Mouse (Mus musculus) erythroid progenitor cell, adult 5-6 weeks (primary cell): ENCODE measurements around the gene Itga3. TPM values are rescaled to one million over a fixed set of nuclear protein-coding genes. Genes with fewer than 3 reads are reported as not detected.
A peak's percentile ranks its signal among the peaks of the same experiment; 100 is the strongest.

Experiments used
- ATAC-seq: replicated peaks from 2 replicates; pipeline ENCODE4 v1.8.0; 2016; ENCODE audit warnings: moderate number of reproducible peaks, mild to moderate bottlenecking, moderate TSS enrichment, inconsistent platforms; ENCODE audit not compliant: poor library complexity, low FRiP score, severe bottlenecking
- total RNA-seq, 2 experiments: library from RNA; stranded (forward) in 1 of 2; stranded (reverse) in 1 of 2; fragments of 150-400 nt in 1 of 2; fragments of 186-747, 209-891 nt in 1 of 2; gene quantifications; 2 replicates each; pipeline versions ENCODE4 v1.2.3 to v1.2.4; 2015 to 2017; ENCODE audit warnings: low replicate concordance in 2 of 2

The Itga3 gene
- total RNA-seq, 2 experiments from 2014 or later, result not detected

DNA sequence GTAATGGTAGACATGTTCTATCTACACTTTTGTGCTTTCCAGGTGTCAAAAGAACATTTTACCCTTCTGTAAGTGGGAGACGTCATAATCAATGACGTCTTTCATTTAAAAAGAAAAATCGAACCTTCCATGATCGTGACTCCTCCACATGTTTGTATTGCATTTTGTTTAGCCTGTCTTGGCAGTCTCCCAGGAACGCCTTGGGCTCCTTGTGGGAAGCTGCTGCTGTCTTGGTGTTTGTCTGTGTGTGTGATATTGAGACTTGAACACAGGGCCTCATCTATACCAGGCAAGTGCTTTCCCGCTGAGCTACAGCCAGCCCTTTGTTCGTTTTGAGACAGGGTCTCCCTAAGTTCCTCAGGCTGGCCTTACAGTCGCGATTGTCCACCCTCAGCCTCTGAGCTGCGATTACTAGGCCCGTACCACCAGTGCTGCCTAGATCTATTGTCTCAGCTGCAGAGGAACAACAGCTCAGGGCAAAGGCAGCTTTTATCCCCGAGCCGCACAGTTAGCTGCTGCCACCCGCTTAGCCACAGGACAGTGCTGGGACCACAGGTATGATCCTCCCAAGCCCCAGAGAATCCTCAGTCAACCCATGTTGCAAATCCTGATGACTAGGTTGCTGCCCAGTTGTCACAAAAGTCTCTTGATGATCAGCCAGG, 38.3 kb downstream of the Itga3 start:
- ATAC-seq, result no peak

DNA sequence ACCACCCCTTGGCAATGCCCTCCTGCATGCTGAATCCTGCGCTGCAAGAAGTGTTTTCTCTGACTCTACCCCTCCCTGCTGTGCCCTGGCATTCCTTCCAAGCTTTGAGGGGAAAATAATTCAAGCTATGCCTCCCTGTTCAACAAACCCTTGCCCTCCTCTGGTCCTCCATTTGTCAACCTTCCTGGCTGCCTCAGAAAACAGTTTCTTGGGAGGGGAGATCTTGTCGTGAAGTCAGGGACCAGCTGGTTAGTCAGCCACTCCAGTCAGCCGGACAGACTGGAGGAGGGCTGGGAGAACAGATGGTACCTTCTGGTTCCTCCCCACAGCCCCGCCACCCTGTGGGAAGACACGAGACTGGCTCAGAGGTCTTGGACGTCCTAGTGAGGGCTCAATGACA, 39.3 kb downstream of the Itga3 start:
- ATAC-seq, result no peak

DNA sequence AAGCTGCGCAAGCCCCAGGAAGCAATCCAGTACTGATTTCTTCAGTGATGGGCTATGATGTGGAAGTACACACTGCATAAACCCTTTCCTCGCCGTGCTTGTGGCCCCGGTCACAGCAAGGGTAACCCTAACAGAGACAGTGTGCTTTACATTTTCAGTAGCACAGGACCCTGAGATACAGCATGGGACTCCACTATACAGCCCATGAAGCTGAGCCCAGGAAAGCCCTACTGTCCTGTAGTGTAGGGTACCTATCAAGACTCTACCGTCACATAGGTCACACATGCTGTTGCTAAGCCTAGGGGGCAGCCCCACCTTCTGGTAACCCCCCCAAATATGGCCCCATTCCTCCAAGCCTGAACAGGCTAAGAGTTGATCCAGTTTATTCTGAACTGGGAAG, 40.1 kb downstream of the Itga3 start:
- no peak for ATAC-seq

DNA sequence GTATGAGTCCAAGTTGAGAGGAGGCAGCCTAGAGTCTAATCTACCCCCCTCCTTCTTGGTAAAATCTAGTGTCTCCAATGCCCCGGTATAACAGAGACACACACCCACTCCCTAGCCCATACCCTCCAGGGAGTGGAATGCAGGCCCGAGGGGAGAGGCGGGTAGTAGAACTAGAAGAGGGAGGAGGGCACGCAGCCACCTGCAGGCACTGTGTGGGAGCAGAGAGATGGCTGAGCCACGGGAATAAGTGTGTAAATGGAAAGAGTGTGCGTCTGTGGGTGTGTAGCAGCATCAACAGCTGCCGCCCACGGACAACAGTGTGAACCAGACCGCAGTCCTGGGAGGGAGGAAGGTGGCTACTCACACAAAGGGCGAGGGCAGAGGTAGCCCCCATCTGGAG, 41.7 kb downstream of the Itga3 start:
- no peak for ATAC-seq

DNA sequence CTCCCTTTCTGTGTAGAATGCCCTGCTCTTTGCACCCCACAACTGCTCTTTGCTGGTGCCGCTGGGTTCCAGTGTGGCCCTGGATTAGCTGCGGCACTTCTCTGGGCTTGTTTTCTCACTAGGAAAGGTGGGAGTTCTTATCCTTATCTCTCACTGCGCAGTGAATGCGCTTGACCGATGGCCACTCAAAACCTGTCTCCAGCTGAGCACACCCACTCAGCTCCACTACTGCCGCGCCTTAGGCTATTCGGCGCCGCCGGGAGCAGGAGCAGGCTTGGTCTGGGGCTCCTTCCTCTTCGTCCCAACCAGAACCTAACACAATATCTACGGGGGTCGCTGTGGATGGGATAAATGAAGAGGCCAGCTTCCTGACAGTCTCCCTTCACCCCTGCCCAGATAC, 43.0 kb downstream of the Itga3 start:
- no peak for ATAC-seq

DNA sequence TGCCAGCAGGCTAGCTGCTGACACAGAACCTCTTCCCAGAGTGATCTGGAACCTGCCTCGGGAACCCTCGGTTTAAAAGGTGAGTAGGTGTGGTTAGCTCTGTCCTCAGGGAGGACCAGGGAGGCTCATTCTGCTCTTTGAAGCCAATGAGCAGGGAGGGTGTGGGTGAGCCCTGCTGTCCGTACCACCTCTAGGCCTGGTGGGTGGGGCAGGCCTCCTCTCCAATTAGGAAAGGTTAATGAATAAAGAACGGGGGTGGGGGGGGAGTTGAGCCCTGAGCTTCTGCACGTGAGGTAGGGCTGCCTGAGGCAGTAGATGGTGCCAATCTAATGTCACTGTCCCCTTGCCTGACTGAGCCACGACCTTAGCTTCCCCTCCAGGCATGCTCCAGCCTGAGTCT, 43.7 kb downstream of the Itga3 start:
- ATAC-seq, result no peak

DNA sequence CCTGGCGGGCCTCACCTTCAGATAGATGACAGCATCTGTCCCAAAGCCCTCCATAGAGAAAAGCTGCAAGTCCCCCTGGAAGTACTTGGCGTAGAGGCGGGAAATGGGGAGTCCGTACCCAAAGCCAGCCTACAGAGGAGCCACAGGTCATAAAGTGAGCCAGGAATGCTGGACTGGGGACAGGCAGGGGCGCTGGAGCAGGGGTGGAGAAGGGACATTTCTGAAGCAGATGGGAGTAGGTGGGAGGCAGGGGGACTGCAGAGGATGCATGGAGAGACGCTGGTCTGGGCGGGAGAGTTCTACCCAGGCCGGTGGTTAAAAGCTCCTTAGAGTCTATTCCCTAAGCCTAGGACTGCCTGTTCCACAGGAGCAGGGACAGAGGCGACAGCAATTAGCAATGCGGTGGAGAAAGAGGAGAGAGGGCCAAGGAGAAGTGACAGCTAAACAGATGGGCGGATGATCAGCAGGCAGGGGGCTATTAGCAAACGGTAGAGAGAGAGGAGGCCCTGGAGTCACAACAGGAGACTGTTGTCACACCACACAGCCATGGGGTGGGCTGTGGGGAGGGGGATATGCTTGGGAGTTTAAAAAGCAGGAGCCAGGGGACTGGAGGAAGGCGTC, 48.6 kb downstream of the Itga3 start:
- no peak for ATAC-seq

DNA sequence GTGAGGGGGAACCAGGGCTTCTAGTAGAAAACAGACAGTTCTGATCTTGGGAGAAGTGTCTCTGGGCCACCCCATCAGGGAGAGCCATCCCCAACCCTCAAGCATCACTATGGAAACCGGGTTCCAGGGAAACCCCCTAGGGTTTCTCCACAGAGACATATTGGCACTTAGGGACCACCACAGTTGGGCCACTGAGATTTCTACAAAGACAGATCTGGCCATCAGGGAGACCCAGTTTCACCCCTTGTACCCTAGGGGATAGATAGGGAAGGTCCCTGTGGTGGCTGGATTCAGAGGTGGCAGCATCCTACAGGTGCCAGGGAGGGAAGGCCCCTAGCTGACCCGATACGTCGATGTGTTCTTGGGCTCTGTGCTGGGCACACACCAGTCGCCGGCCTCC, 49.8 kb downstream of the Itga3 start:
- ATAC-seq, result no peak

DNA sequence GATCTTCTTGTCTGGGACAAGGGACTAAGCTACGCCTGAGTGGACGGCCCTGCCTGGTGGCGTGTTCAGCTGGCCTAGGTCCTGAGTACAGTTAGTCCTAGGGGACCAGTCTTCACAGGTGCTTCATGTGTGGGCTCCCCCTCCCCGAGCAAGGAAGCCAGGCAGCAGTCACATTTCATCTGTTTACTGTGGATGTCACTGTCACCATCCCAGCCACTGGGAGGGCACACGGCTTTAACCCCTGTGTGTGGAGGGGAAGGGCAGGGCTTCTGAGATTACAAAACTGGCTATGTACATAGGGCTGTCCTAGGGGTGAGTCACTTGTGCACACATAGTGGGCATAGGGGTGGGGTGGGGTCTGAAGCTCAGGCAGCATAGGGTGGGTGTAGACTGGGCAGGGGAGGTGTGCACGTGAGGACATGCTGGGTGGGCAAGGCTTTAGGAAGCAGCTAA, 50.5 kb downstream of the Itga3 start:
- no peak for ATAC-seq

DNA sequence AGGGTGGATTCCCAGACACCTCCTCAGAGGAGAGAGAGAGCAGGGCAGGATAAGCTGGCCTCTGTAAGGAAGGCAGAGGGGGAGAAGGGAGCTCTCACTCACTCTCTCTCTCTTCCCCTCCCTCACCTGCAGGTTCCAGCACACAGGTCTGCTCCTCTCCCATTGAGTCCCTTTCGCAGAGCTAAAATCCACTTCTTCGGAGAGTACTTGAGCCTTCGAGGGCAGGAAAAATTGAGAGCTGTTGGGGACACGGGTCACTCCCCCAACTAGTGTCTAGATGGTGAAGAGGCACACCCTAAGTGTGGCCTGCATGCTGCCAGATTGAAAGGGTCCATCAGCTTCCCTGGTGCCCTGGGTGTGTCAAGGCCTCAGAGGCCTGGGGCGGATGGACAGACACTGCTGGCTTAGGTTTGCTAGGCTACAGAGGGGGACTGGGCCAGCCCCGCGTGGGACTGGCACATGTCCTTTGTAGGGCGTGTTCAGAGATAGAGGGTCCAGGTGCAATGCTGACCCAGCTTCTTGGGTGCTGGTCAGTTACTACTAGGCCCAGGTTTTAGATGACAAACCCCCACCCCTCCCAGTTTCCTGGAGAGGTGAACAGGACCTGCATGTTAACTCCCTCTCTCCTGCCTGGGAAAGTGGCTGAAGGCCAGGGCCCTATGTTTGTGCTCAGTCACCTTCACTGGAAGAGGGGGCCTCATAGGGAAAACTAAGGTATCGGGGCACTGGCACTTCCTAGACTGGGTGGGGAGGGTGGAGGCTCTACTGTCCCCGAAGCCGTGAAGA, 51.2 kb downstream of the Itga3 start:
- ATAC-seq, result no peak

DNA sequence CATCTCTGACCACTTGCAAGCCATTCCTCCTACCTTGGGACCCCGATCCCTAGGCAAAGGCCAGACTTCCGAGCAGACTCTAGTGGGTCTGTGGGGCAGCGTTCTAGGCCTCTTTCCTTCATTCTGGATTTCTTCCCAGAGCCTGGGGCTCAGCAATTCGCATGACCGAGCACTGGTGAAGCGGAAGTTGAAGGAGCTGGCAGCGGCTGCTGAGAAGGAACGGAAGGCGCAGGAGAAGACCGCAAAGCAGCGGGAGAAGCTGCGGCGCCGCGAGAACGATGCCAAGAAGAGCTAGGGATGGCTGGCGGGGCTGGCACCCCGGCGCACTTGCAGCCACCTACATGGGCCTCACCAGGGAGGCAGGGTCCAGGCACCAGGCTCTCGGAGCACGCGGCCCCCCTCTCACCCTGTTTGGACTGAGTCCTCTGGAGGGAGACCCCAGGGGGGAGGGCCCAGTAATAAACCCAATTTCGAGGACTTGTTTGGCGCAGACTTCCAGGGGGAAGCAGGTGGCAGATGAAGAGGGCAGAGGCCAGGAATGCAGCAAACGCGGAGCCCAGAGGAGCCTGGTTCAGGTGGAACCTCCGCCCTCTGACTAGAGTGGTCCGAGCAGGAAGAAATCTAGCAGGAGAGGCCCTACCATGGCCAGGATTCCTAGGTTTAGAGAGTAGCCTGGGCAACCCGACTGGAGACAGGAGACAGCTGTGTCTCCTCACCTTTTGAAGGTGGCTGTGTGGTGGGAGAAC, 52.0 kb downstream of the Itga3 start:
- no peak for ATAC-seq

DNA sequence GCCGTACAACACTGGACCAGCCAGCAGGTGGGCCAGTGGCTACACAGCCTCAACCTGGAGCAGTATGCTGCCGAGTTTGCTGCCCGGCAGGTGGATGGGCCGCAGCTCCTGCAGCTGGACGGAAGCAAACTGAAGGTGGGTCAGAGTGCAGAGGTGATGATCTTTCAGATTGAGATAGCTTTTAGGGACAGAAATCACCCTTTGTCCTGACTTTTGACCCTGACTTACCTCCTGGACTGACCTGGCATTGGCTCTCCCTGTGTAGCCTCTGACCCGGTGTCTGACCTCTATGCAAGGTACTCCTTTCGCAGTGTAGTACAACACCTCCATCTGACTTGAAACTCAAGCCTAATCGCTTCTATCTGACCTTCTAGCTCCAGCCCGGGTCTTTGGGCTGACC, 53.1 kb downstream of the Itga3 start:
- ATAC-seq, result no peak

DNA sequence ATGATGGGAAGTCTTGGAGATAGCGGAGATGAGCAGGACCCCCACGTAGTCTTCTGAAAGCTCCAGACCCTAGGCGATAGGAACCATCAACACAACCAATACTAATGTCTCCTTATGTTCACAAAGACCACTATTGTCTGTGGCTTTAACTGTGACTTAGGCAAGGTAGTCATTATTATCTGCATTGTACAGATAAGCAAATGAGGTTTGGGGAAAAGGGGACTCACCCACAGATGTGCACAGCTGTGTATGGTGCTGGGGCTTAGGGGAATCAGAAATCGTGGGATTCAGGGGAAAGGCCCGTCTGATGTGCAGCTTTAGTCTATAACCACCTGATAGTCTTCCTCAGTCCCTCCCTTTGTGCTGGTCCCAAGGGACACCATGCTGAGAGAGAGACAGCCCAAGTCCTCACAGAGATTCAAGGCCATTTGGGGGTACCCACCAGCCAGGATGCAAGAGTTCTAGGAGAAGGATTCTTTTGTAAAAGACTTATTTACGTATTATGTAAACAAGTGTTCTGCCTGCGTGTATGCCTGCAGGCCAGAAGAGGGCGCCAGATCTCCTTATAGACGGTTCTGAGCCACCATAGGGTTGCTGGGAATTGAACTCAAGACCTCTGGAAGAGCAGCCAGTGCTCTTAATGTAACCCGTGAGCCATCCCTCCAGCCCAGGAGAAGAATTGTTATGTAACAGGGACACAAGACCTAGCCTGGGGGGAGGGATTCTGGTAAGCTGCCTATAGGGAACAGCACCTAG, 54.2 kb downstream of the Itga3 start:
- ATAC-seq, result no peak

DNA sequence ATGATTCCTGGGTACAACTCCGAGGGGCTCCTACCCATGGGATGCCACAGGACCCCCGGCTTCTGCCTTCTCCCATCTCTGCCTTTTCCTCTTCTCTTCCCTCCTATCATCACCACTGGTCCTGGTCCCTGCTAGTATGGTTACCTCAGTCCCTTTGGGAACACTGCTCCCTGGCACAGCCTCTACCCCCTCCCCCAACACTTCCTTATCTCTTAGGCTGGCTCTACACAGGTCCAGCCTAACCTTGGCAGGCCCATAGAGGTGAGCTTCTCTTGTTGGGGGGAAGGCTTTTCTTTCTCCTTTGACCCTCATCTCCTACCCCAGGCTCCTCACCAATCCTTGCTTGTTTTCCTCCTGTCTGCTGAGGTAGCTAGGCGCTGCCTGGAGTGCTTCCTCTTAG, 61.1 kb downstream of the Itga3 start:
- ATAC-seq, result no peak

DNA sequence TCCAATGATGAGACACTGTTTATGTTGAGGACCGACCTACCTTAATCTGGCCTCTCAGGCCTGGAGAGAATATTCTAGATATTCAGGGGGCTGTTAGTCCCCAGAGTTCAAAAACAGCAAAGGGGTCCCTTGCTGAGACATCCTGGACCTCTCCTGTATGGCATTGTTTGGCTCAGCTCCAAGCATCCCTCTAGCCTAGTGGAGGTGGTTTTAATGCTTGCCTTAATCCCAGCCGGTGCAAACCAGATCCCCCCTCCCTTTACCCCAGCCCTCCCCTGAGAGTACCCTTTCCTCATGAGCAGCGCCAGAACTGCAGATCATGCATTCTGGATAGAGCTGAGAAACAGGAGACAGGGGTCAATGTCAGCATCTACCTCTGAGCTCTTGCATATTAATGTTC, 64.1 kb downstream of the Itga3 start:
- no peak for ATAC-seq

DNA sequence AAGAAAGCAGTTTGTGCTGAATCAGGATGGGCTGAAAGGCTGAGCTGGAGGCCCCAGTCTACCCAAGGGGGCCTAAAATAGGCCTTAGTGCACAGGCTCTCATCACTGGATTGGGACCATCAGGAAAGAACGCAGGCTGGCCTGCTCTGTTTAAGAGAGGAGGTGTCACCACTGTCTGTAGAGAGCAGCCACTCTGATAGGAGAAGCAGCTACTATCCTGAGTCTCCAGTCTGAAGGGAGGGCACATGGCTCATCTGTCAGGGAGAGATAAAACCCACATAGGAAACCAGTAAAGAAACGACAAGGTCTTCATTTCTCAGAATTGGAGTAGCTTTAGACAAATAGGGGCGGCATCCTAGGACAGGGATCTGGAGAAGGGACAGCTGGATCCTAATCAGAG, 64.5 kb downstream of the Itga3 start:
- peak; percentile 80 for ATAC-seq

DNA sequence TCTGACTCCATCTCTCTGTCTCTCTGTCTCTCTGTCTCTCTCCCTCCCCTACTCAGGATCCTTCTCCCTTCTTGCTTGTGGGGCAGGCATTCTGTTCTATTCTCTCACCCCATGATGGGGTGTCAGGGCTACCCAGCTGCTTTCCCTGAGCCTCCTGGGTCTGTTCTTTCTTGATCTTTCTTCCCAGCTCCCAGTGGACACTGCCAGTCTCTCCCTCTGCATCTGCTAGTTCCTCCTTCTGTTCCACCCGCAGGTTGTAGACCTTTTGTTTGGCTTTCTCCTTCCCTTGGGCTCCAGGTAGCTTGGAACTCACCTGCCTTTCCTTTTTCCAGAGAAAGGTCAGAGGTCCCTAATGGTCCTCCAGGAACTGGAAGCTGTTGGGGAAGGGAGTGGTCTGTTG, 65.2 kb downstream of the Itga3 start:
- 0 out of 2 replicates have a peak, but pooled peaks have one; percentile 1 for ATAC-seq

DNA sequence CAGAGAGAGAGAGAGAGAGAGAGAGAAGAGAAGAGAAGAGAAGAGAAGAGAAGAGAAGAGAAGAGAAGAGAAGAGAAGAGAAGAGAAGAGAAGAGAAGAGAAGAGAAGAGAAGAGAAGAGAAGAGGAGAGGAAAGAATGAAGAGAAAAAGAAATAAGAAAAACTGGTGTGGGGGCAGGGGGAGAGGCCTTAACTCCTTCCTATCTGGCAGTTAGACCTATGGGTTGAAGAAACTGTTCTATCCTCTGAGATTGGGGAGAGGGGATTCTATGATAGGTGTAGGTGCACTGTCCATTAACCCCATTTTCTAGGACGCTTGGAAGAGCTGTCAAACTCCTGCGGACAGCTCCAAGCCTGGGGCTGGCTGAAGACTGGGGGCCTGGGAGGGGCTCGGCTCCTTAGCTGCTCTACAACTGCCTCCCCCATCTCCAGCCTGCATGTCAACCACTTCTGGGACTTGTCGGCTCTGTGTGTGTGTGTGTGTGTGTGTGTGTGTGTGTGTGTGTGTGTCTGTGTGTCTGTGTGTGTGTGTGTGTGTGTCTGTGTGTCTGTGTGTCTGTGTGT, 65.7 kb downstream of the Itga3 start:
- peak; percentile 25; the same call in 1 of the 2 replicates for ATAC-seq

DNA sequence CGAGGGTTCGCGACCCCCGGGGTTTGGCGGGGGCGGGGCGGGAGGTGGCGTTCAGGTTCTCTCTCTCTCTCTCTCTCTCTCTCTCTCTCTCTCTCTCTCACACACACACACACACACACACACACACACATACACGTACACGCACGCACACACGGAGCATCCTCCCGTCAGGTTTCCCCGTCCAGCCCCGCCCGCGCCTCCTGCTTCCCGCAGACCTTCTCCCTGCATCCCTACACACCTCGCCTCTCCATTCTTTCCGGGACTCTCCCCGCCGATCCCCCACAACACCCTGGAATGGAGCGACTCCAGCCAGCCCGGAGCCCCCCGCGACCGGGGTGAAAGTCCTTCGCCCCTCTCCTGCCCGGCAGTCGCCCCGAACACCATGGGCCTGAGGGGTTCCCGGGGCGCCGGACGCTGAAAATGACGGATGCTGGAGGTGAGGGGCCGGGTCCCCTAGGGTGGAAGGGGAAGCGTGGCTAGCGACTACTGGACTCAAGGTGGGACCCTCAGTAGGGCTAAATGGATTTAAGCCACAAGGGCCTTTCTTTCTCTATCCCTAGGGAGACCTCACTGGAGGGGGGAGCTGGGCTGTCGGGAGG, 66.4 kb downstream of the Itga3 start:
- ATAC-seq, result no peak
